ENCODE assay signal across 17 mouse cellular contexts in genomic region chr9:116115875-116116274, GRCm38 (mm10).
"Had no signal": no experiment of that assay in that cellular context is flagged by ENCODE, and none has a peak within 500 bp of the region (broad histone marks: within the 10 kb centered on the region; RNA-seq: fewer than 3 reads in every experiment).

No protein-coding gene starts in this region.

- H3K4me1 ChIP-seq: neural tube, embryonic 13.5 days had no signal

- H3K27me3 ChIP-seq: kidney, embryonic 15.5 days; liver, embryonic 13.5 days; midbrain, embryonic 12.5 days; neural tube, embryonic 13.5 days had no signal

- H3K4me3 ChIP-seq: kidney, embryonic 15.5 days; liver, embryonic 13.5 days; midbrain, embryonic 12.5 days; myocyte; neural tube, embryonic 13.5 days had no signal

- H3K9ac ChIP-seq: kidney, embryonic 15.5 days; liver, embryonic 13.5 days; midbrain, embryonic 12.5 days; neural tube, embryonic 13.5 days had no signal

- H3K36me3 ChIP-seq: midbrain, embryonic 12.5 days; neural tube, embryonic 13.5 days had no signal

- H3K27ac ChIP-seq: liver, embryonic 13.5 days; macrophage; midbrain, embryonic 12.5 days; neural tube, embryonic 13.5 days had no signal

- ATAC-seq: midbrain, embryonic 16.5 days had no signal

- H3K4me2 ChIP-seq: kidney, embryonic 15.5 days; liver, embryonic 13.5 days; midbrain, embryonic 12.5 days; neural tube, embryonic 13.5 days had no signal

- H3K9me3 ChIP-seq: kidney, embryonic 15.5 days; liver, embryonic 13.5 days; midbrain, embryonic 12.5 days; neural tube, embryonic 13.5 days had no signal

- DNase-seq: kidney, adult 11 months; kidney, adult 8-10 months; kidney, postnatal 10 days; kidney, postnatal 36 days; liver, embryonic 13.5 days; lung, adult 2 months; lung, postnatal 14 days; retina, postnatal 1 day; thymus, adult 2 months; thymus, postnatal 14 days; thymus, postnatal 4 days had no signal
